Mouse (Mus musculus): Measurements from ENCODE around the gene Itpr3.

DNA sequence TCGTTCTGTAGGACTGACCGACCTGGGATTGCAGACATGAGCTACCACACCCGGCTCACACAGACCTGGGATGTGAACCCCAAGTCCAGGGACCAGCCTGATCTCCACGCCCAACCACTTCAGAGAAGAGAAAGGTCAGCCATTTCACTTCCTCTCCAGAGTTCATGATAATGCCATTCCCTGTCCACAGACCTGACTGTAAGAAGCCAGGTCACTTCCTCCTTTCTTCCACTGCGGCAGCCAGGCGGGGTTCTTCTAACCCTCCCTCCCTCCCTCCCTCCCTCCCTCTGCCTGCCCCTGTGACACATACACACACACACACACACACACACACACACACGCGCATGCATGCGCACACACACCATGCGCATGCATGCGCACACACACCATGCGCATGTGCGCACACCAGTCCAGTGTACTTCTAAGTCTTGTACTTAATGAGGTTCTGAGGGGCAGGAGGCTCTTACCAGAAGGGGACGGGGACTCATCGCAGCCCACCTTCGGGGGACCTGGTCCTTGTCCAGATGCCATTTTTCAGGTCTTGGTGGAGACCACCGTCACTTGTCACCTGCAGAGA, 31.7 kb upstream of the Itpr3 start:
- TF ChIP-seq CTCF (IDR thresholded peaks at IDR 0.05; ENCODE audit: insufficient read depth, low read depth, low read length) (no peak), POLR2A (IDR thresholded peaks at IDR 0.05; ENCODE audit: insufficient read depth, low read depth, low read length) (no peak)

All from olfactory bulb, adult 2 months (tissue).